Mouse (Mus musculus) forebrain, embryonic 12.5 days (tissue): ENCODE data around the gene Rheb. TPM values are rescaled to one million over a fixed set of nuclear protein-coding genes. Genes with fewer than 3 reads are reported as not detected.

Experiments used
- ATAC-seq: fragments of 200-750 bp; cut with Nextera tagmentation; 2 replicates; pipeline ENCODE4 v1.8.0; 2017; ENCODE audit warnings: moderate TSS enrichment; ENCODE audit not compliant: low FRiP score
- H3K27ac ChIP-seq: fragments of 300-500 bp; sonication (generic); 2 replicates; pipeline ENCODE4 v1.5.1; 2016; ENCODE audit warnings: mild to moderate bottlenecking
- H3K27me3 ChIP-seq: fragments of 300-500 bp; sonication (generic); 2 replicates; pipeline ENCODE4 v1.6.1; 2016; ENCODE audit warnings: mild to moderate bottlenecking
- H3K36me3 ChIP-seq: fragments of 300-500 bp; sonication (generic); replicated peaks from 2 replicates; pipeline ENCODE4 v1.6.1; 2016; ENCODE audit warnings: mild to moderate bottlenecking
- H3K4me1 ChIP-seq: fragments of 300-500 bp; sonication (generic); 2 replicates; pipeline ENCODE4 v1.6.1; 2016
- H3K4me2 ChIP-seq: fragments of 300-500 bp; sonication (generic); 2 replicates; pipeline ENCODE4 v1.6.1; 2016; ENCODE audit warnings: mild to moderate bottlenecking, moderate library complexity
- H3K4me3 ChIP-seq: fragments of 300-500 bp; sonication (generic); replicated peaks from 2 replicates; pipeline ENCODE4 v1.5.1; 2016; ENCODE audit warnings: mild to moderate bottlenecking
- H3K9ac ChIP-seq: fragments of 300-500 bp; sonication (generic); 2 replicates; pipeline ENCODE4 v1.6.1; 2016; ENCODE audit warnings: mild to moderate bottlenecking
- H3K9me3 ChIP-seq: fragments of 300-500 bp; sonication (generic); 2 replicates; pipeline ENCODE4 v1.6.1; 2016
- WGBS: fragments of 180-500 bp; shearing (Covaris S2); methylation state at CpG from one replicate; pipeline ENCODE4 v1.1.7; 2016; 5-methylcytosine and 5-hydroxymethylcytosine counted together
- polyA plus RNA-seq: library from polyadenylated mRNA; unstranded; fragments of >200 nt; fragmentation: Nextera tagmentation; extraction: Ambion mirVana; gene quantifications from 2 replicates; pipeline ENCODE4 v1.2.1, GENCODE M21; 2016

The Rheb gene
- polyA plus RNA-seq, 1 experiment from 2014 or later = 188 TPM

- Histone ChIP-seq H3K4me1 (peaks cover 3% of the 10 kb centered on the region; the same call in 1 of the 2 replicates), H3K9ac (no peak overlapping the region), H3K4me2 (no peak overlapping the region), H3K9me3 (no peaks in the 10 kb centered on the region), H3K27ac (no peak overlapping the region), H3K4me3 (no peak overlapping the region), H3K27me3 (no peaks in the 10 kb centered on the region), H3K36me3 (peaks cover 74% of the 10 kb centered on the region)
- WGBS = 83% methylated on average over 4 of the region's 4 CpGs
- ATAC-seq = no peak
Measured at GRCm38 (mm10) chr5:24813005-24813404, 29.4 kb downstream of the Rheb start.

GRCm38 (mm10) chr5:24805222-24805621 is 37.2 kb downstream of the Rheb start:
- WGBS = 88% methylated on average over 6 of the region's 6 CpGs
- no peaks in the 10 kb centered on the region for H3K4me1 ChIP-seq
- ATAC-seq = no peak

GRCm38 (mm10) chr5:24804661-24805060 is 37.8 kb downstream of the Rheb start:
- WGBS = 86% methylated on average over 8 of the region's 8 CpGs
- Histone ChIP-seq H3K4me3 (no peak overlapping the region), H3K36me3 (peaks cover 69% of the 10 kb centered on the region), H3K9ac (no peak overlapping the region), H3K4me1 (no peaks in the 10 kb centered on the region), H3K27me3 (no peaks in the 10 kb centered on the region), H3K4me2 (no peak overlapping the region), H3K9me3 (no peaks in the 10 kb centered on the region), H3K27ac (no peak overlapping the region)
- ATAC-seq = no peak

More at GRCm38 (mm10) chr5:24805222-24805621, 37.2 kb downstream of the Rheb start:
- no peak overlapping the region for H3K4me2 ChIP-seq
- peaks cover 69% of the 10 kb centered on the region for H3K36me3 ChIP-seq
- H3K27ac ChIP-seq = no peak overlapping the region
- H3K9me3 ChIP-seq = no peaks in the 10 kb centered on the region
- no peaks in the 10 kb centered on the region for H3K27me3 ChIP-seq
- no peak overlapping the region for H3K4me3 ChIP-seq
- H3K9ac ChIP-seq = no peak overlapping the region

GRCm38 (mm10) chr5:24801841-24802624 is 40.4 kb downstream of the Rheb start:
- Histone ChIP-seq H3K9me3 (no peaks in the 10 kb centered on the region), H3K4me3 (no peak overlapping the region), H3K9ac (no peak overlapping the region), H3K27me3 (no peaks in the 10 kb centered on the region), H3K4me2 (no peak overlapping the region), H3K36me3 (peaks cover 49% of the 10 kb centered on the region), H3K4me1 (no peaks in the 10 kb centered on the region), H3K27ac (no peak overlapping the region)
- ATAC-seq = no peak
- 89% methylated on average over 6 of the region's 6 CpGs for WGBS

GRCm38 (mm10) chr5:24800416-24800815 is 42.0 kb downstream of the Rheb start:
- H3K9ac ChIP-seq = no peak overlapping the region
- no peak overlapping the region for H3K27ac ChIP-seq
- H3K9me3 ChIP-seq = no peaks in the 10 kb centered on the region
- no peak overlapping the region for H3K4me2 ChIP-seq
- no peaks in the 10 kb centered on the region for H3K4me1 ChIP-seq
- H3K4me3 ChIP-seq = no peak overlapping the region
- H3K27me3 ChIP-seq = no peaks in the 10 kb centered on the region
- H3K36me3 ChIP-seq = peaks cover 33% of the 10 kb centered on the region
- ATAC-seq = no peak

GRCm38 (mm10) chr5:24798639-24799038 is 43.8 kb downstream of the Rheb start:
- no peak overlapping the region for H3K4me3 ChIP-seq
- H3K27ac ChIP-seq = no peak overlapping the region
- 85% methylated on average over 10 of the region's 10 CpGs for WGBS
- ATAC-seq = no peak
- no peak overlapping the region for H3K4me2 ChIP-seq
- 0 out of 2 replicates have a peak overlapping the region, but pooled peaks have one; percentile 2 for H3K9ac ChIP-seq
- peaks cover 16% of the 10 kb centered on the region for H3K36me3 ChIP-seq
- H3K4me1 ChIP-seq = no peaks in the 10 kb centered on the region
- H3K9me3 ChIP-seq = no peaks in the 10 kb centered on the region
- no peaks in the 10 kb centered on the region for H3K27me3 ChIP-seq

GRCm38 (mm10) chr5:24797858-24798257 is 44.6 kb downstream of the Rheb start:
- Histone ChIP-seq H3K36me3 (peaks cover 10% of the 10 kb centered on the region), H3K27me3 (no peaks in the 10 kb centered on the region), H3K9ac (no peak overlapping the region), H3K27ac (no peak overlapping the region), H3K4me2 (no peak overlapping the region), H3K4me1 (no peaks in the 10 kb centered on the region), H3K4me3 (no peak overlapping the region), H3K9me3 (no peaks in the 10 kb centered on the region)
- ATAC-seq = no peak
- WGBS = 72% methylated on average over 7 of the region's 7 CpGs

- Histone ChIP-seq H3K27me3 (no peaks in the 10 kb centered on the region), H3K9me3 (no peaks in the 10 kb centered on the region), H3K4me3 (no peak overlapping the region), H3K4me1 (no peaks in the 10 kb centered on the region), H3K27ac (no peak overlapping the region), H3K4me2 (no peak overlapping the region), H3K36me3 (no peaks in the 10 kb centered on the region), H3K9ac (no peak overlapping the region)
- no peak for ATAC-seq
- WGBS = 69% methylated on average over 7 of the region's 7 CpGs
Measured at GRCm38 (mm10) chr5:24792961-24793360, 49.5 kb downstream of the Rheb start.

GRCm38 (mm10) chr5:24782957-24783356 is 59.5 kb downstream of the Rheb start:
- H3K4me1 ChIP-seq = peaks cover 12% of the 10 kb centered on the region
- no peak overlapping the region for H3K27ac ChIP-seq
- H3K36me3 ChIP-seq = no peaks in the 10 kb centered on the region
- 90% methylated on average over 4 of the region's 4 CpGs for WGBS
- H3K4me3 ChIP-seq = no peak overlapping the region
- H3K9me3 ChIP-seq = 0 out of 2 replicates have a peak, but pooled peaks cover 4% of the 10 kb centered on the region
- peaks cover 18% of the 10 kb centered on the region; the same call in 1 of the 2 replicates for H3K27me3 ChIP-seq
- no peak for ATAC-seq
- no peak overlapping the region for H3K4me2 ChIP-seq
- H3K9ac ChIP-seq = no peak overlapping the region

GRCm38 (mm10) chr5:24781048-24781447 is 61.4 kb downstream of the Rheb start:
- no peak overlapping the region for H3K9ac ChIP-seq
- H3K4me2 ChIP-seq = no peak overlapping the region
- H3K36me3 ChIP-seq = no peaks in the 10 kb centered on the region
- H3K9me3 ChIP-seq = 0 out of 2 replicates have a peak, but pooled peaks cover 4% of the 10 kb centered on the region
- WGBS = 18% methylated on average over 5 of the region's 5 CpGs
- H3K4me3 ChIP-seq = no peak overlapping the region
- H3K27me3 ChIP-seq = peaks cover 19% of the 10 kb centered on the region; the same call in 1 of the 2 replicates
- no peak for ATAC-seq
- H3K27ac ChIP-seq = no peak overlapping the region
- H3K4me1 ChIP-seq = peaks cover 12% of the 10 kb centered on the region

GRCm38 (mm10) chr5:24779881-24780512 is 62.4 kb downstream of the Rheb start:
- Histone ChIP-seq H3K27me3 (peaks cover 19% of the 10 kb centered on the region; the same call in 1 of the 2 replicates), H3K27ac (no peak overlapping the region), H3K36me3 (no peaks in the 10 kb centered on the region), H3K9me3 (0 out of 2 replicates have a peak, but pooled peaks cover 4% of the 10 kb centered on the region), H3K4me2 (no peak overlapping the region), H3K9ac (no peak overlapping the region), H3K4me1 (peaks cover 12% of the 10 kb centered on the region), H3K4me3 (no peak overlapping the region)
- WGBS = 43% methylated on average over 15 of the region's 15 CpGs
- no peak for ATAC-seq

- H3K4me2 ChIP-seq = no peak overlapping the region
- H3K4me3 ChIP-seq = no peak overlapping the region
- no peaks in the 10 kb centered on the region for H3K36me3 ChIP-seq
- 0 out of 2 replicates have a peak, but pooled peaks cover 3% of the 10 kb centered on the region for H3K9me3 ChIP-seq
- no peak overlapping the region for H3K9ac ChIP-seq
- H3K27me3 ChIP-seq = peaks cover 19% of the 10 kb centered on the region; the same call in 1 of the 2 replicates
- peaks cover 12% of the 10 kb centered on the region for H3K4me1 ChIP-seq
- H3K27ac ChIP-seq = no peak overlapping the region
- no peak for ATAC-seq
Measured at GRCm38 (mm10) chr5:24779321-24779720, 63.1 kb downstream of the Rheb start.
